Mouse (Mus musculus): ENCODE results near the gene Tbxas1. TPM values are rescaled to one million over a fixed set of nuclear protein-coding genes. Genes with fewer than 3 reads are reported as not detected.

Tbxas1 gene
- polyA plus RNA-seq, 1 experiment from 2014 or later, result 1.8 TPM

- no peak for ATAC-seq (replicated peaks)
- H3K4me2 ChIP-seq (replicated peaks), result no peak overlapping the region
- no peak overlapping the region for H3K4me3 ChIP-seq
- no peaks in the 10 kb centered on the region for H3K9me3 ChIP-seq
- 93% methylated on average over 10 of the region's 10 CpGs for WGBS
- H3K27ac ChIP-seq (replicated peaks), result no peak overlapping the region
- H3K9ac ChIP-seq (replicated peaks), result no peak overlapping the region
- no peaks in the 10 kb centered on the region for H3K36me3 ChIP-seq
- H3K27me3 ChIP-seq, result no peaks in the 10 kb centered on the region
- no peaks in the 10 kb centered on the region for H3K4me1 ChIP-seq
Observed at GRCm38 (mm10) chr6:38973441-38974161, 98.4 kb downstream of the Tbxas1 start.

GRCm38 (mm10) chr6:38974162-38974525, 98.9 kb downstream of the Tbxas1 start:
- WGBS, result 64% methylated on average over 1 of the region's 1 CpGs
- Histone ChIP-seq H3K27ac (replicated peaks) (no peak overlapping the region), H3K9me3 (no peaks in the 10 kb centered on the region), H3K36me3 (no peaks in the 10 kb centered on the region), H3K9ac (replicated peaks) (no peak overlapping the region), H3K4me1 (no peaks in the 10 kb centered on the region), H3K4me3 (no peak overlapping the region), H3K27me3 (no peaks in the 10 kb centered on the region), H3K4me2 (replicated peaks) (no peak overlapping the region)
- no peak for ATAC-seq (replicated peaks)

DNA sequence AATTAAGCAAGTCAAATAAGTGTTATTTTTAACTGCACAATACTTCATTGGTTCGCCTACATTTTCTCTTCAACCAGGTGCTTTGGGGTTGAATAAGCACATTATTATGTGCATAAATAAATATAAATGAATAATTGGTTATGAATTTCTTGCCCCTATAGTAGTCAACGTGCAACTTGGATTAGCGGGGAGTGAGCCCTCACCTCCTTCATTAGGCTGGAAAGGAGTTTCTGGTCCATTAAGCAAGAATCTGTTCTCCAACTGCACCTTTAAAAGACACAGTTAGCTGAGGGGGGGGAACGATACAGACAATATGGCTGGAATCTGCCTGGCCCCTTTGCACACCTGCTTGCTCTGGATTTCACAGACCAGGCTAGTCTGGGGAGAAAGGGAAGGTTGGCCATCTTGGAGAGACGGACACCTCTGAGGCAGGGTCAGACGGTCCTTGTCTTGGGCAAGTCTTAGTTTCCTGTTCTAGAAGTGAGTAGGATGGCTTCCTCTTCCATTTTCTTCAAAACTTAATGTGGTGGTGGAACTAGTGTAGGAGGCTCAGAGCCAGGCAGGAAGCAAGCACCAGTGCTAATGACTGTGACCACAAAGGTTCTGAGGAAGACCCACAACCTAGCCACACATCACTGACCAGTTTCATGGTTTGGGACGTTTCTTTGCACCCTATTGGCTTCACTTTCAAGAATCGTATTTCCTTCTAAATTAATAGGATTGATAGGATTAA, 99.5 kb downstream of the Tbxas1 start:
- 82% methylated on average over 8 of the region's 8 CpGs for WGBS
- H3K4me1 ChIP-seq, result no peaks in the 10 kb centered on the region
- H3K9me3 ChIP-seq, result no peaks in the 10 kb centered on the region
- no peak overlapping the region for H3K4me2 ChIP-seq (replicated peaks)
- H3K27me3 ChIP-seq, result no peaks in the 10 kb centered on the region
- ATAC-seq (replicated peaks), result no peak
- no peaks in the 10 kb centered on the region for H3K36me3 ChIP-seq
- no peak overlapping the region for H3K27ac ChIP-seq (replicated peaks)
- no peak overlapping the region for H3K4me3 ChIP-seq
- H3K9ac ChIP-seq (replicated peaks), result no peak overlapping the region

DNA sequence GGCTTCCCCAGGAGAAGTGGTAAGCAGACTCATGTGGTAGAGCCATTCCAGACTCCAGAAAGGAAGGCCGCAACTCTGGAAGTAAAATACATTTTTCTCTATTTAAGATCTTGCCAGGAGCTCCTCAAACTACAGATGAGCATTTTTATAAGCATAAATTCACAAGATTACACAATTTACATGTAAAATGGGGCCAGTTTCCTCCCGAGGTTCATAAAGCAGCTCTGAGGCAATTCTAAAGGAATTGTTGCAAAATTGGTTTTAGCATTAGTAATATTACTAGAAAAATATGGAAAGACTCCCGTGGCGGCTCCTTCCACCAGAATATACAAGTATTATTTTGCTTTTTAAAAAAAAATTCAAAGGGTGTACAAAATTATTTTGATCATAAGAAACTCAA, 100.7 kb downstream of the Tbxas1 start:
- no peak overlapping the region for H3K4me2 ChIP-seq (replicated peaks)
- no peak overlapping the region for H3K9ac ChIP-seq (replicated peaks)
- no peak overlapping the region for H3K27ac ChIP-seq (replicated peaks)
- H3K4me1 ChIP-seq, result no peaks in the 10 kb centered on the region
- no peak for ATAC-seq (replicated peaks)
- H3K9me3 ChIP-seq, result no peaks in the 10 kb centered on the region
- H3K27me3 ChIP-seq, result no peaks in the 10 kb centered on the region
- no peaks in the 10 kb centered on the region for H3K36me3 ChIP-seq
- H3K4me3 ChIP-seq, result no peak overlapping the region
- WGBS, result 90% methylated on average over 4 of the region's 4 CpGs

- Histone ChIP-seq H3K4me2 (replicated peaks) (no peak overlapping the region), H3K4me3 (no peak overlapping the region), H3K36me3 (no peaks in the 10 kb centered on the region), H3K4me1 (no peaks in the 10 kb centered on the region), H3K9ac (replicated peaks) (no peak overlapping the region), H3K27ac (replicated peaks) (no peak overlapping the region), H3K27me3 (no peaks in the 10 kb centered on the region), H3K9me3 (no peaks in the 10 kb centered on the region)
- 79% methylated on average over 2 of the region's 2 CpGs for WGBS
- ATAC-seq (replicated peaks), result no peak
Observed at GRCm38 (mm10) chr6:38976355-38976754, 101.2 kb downstream of the Tbxas1 start.

DNA sequence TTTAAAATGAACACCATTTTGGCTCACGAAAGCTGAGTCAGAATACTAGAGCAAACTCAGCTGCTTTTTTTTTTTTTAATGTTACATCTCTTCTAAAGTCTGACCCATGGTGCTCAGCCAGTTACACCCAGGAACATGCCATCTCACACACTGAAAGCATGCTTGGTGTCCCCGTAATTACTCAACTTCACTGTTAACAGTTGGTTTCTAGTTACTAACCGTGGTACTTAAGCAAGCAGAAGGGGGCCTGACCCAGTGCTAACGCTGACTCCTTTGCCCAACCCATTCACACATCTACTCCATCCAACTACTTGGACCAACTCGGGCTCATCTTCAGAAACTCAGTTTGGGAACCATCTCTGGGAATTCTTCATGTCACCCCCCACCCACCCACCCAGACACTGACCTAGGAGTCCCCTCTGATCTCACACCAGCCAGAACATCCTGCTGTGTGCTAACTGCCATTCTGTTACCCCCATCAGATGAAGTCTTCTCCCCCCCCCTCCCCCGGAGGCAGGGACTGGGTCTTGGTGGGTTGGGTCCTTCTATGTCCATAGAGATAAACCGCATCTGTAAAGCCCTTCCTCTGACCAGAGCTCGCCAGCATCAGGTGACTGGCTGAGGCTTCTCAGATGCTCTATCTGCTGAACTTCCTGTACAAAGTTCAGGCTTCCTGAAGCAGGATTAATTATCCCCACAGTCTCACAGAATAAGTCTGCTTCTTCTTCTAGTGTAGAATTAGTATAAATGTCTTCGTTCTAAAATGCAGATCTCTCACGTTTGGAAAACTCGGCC, 105.9 kb downstream of the Tbxas1 start:
- Histone ChIP-seq H3K27me3 (no peaks in the 10 kb centered on the region), H3K36me3 (no peaks in the 10 kb centered on the region), H3K4me2 (replicated peaks) (no peak overlapping the region), H3K4me1 (no peaks in the 10 kb centered on the region), H3K4me3 (no peak overlapping the region), H3K9me3 (no peaks in the 10 kb centered on the region), H3K27ac (replicated peaks) (no peak overlapping the region), H3K9ac (replicated peaks) (no peak overlapping the region)
- no peak for ATAC-seq (replicated peaks)
- WGBS, result 87% methylated on average over 11 of the region's 11 CpGs

GRCm38 (mm10) chr6:38982071-38982470, 106.9 kb downstream of the Tbxas1 start:
- Histone ChIP-seq H3K27me3 (no peaks in the 10 kb centered on the region), H3K27ac (replicated peaks) (no peak overlapping the region), H3K9me3 (no peaks in the 10 kb centered on the region), H3K4me2 (replicated peaks) (no peak overlapping the region), H3K9ac (replicated peaks) (no peak overlapping the region), H3K4me3 (no peak overlapping the region), H3K36me3 (no peaks in the 10 kb centered on the region), H3K4me1 (no peaks in the 10 kb centered on the region)
- no peak for ATAC-seq (replicated peaks)
- WGBS, result 96% methylated on average over 8 of the region's 8 CpGs

DNA sequence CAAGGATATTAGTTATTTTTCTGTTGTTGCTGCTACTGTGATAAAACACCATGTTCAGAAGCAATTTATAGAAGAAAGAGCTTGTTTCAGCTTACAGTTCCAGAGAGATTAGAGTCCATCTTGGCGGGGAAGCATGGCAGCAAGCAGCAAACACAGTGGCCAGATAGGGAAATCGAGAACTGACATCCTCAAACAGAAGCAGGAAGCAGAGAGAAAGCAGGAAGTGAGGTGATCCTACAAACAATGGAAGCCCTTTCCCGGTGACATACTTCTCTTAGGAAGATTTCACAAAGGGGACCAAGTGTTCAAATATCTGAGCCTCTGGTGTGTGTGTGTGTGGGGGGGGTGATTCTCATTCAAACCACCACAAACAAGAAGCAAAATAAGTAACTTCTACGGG, 107.5 kb downstream of the Tbxas1 start:
- WGBS, result 72% methylated on average over 4 of the region's 4 CpGs
- no peak overlapping the region for H3K9ac ChIP-seq (replicated peaks)
- ATAC-seq (replicated peaks), result no peak
- no peaks in the 10 kb centered on the region for H3K36me3 ChIP-seq
- H3K4me1 ChIP-seq, result no peaks in the 10 kb centered on the region
- no peaks in the 10 kb centered on the region for H3K9me3 ChIP-seq
- no peak overlapping the region for H3K27ac ChIP-seq (replicated peaks)
- H3K4me3 ChIP-seq, result no peak overlapping the region
- no peak overlapping the region for H3K4me2 ChIP-seq (replicated peaks)
- H3K27me3 ChIP-seq, result no peaks in the 10 kb centered on the region

- 58% methylated on average over 7 of the region's 7 CpGs for WGBS
- Histone ChIP-seq H3K36me3 (no peaks in the 10 kb centered on the region), H3K27ac (replicated peaks) (no peak overlapping the region), H3K27me3 (no peaks in the 10 kb centered on the region), H3K4me3 (no peak overlapping the region), H3K9ac (replicated peaks) (no peak overlapping the region), H3K9me3 (no peaks in the 10 kb centered on the region), H3K4me1 (no peaks in the 10 kb centered on the region), H3K4me2 (replicated peaks) (no peak overlapping the region)
- no peak for ATAC-seq (replicated peaks)
Observed at GRCm38 (mm10) chr6:38983060-38983459, 107.9 kb downstream of the Tbxas1 start.

DNA sequence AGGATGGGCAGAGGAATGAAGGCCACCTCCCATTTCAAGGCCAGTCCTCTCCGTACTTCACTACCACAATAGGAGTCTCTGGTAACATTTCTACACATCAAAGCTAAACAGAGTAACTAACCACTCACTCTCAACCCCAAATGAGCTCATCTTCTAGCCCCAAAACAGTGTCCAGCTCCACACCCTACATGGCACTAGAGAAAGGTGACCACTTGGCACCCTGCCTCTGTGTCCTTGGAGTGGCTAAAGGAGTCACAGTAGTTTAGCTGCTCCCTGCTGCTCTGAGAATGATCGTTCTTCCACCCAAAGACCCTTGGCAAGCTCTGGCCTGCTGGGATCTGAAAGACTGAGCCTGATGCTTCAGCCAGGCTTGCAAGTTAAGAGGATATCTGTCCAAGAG, 109.4 kb downstream of the Tbxas1 start:
- H3K27me3 ChIP-seq, result no peaks in the 10 kb centered on the region
- ATAC-seq (replicated peaks), result no peak
- no peak overlapping the region for H3K4me2 ChIP-seq (replicated peaks)
- 81% methylated on average over 2 of the region's 2 CpGs for WGBS
- H3K36me3 ChIP-seq, result no peaks in the 10 kb centered on the region
- H3K4me1 ChIP-seq, result no peaks in the 10 kb centered on the region
- H3K27ac ChIP-seq (replicated peaks), result no peak overlapping the region
- H3K9ac ChIP-seq (replicated peaks), result no peak overlapping the region
- H3K4me3 ChIP-seq, result no peak overlapping the region
- H3K9me3 ChIP-seq, result no peaks in the 10 kb centered on the region

DNA sequence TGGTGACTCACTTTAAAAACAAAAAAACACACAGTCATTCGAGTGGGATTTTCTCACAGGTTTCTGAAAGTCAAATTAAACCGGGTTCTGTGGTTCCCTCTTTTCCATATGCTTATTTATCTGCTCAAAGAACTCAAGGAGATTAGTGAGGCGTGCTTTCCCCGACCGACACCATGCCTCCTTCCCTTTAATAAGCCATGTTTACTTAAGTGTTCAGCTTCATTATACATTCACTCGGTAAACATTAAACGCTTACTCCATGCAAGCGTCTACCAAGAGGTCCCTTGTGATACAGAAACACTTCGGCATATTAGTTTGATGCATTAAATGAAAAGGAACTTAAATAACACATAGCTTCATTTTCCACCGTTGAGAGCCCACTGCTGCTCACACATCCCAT, 111.4 kb downstream of the Tbxas1 start:
- no peaks in the 10 kb centered on the region for H3K27me3 ChIP-seq
- no peak overlapping the region for H3K4me3 ChIP-seq
- WGBS, result 69% methylated on average over 10 of the region's 10 CpGs
- H3K9ac ChIP-seq (replicated peaks), result no peak overlapping the region
- no peak for ATAC-seq (replicated peaks)
- H3K27ac ChIP-seq (replicated peaks), result no peak overlapping the region
- H3K36me3 ChIP-seq, result no peaks in the 10 kb centered on the region
- no peaks in the 10 kb centered on the region for H3K9me3 ChIP-seq
- no peak overlapping the region for H3K4me2 ChIP-seq (replicated peaks)
- no peaks in the 10 kb centered on the region for H3K4me1 ChIP-seq

- H3K27ac ChIP-seq (replicated peaks), result no peak overlapping the region
- H3K27me3 ChIP-seq, result no peaks in the 10 kb centered on the region
- ATAC-seq (replicated peaks), result no peak
- 58% methylated on average over 4 of the region's 4 CpGs for WGBS
- no peaks in the 10 kb centered on the region for H3K9me3 ChIP-seq
- H3K4me3 ChIP-seq, result no peak overlapping the region
- H3K4me1 ChIP-seq, result no peaks in the 10 kb centered on the region
- H3K4me2 ChIP-seq (replicated peaks), result no peak overlapping the region
- no peaks in the 10 kb centered on the region for H3K36me3 ChIP-seq
- no peak overlapping the region for H3K9ac ChIP-seq (replicated peaks)
Observed at GRCm38 (mm10) chr6:38992016-38992415, 116.8 kb downstream of the Tbxas1 start.

Data from forebrain, embryonic 15.5 days (tissue).